Mouse (Mus musculus) ES-E14 (cell line): ENCODE data around the gene Otud3.

Experiments used
- CHD2 ChIP-seq: IDR thresholded peaks from 2 replicates; pipeline ENCODE4 v1.6.1; 2014; ENCODE audit warnings: mild to moderate bottlenecking, low read depth, low read length, inconsistent platforms
- ZNF384 ChIP-seq: IDR thresholded peaks from 2 replicates; pipeline ENCODE4 v1.6.1; 2012; ENCODE audit warnings: low read depth, low read length, inconsistent platforms

DNA sequence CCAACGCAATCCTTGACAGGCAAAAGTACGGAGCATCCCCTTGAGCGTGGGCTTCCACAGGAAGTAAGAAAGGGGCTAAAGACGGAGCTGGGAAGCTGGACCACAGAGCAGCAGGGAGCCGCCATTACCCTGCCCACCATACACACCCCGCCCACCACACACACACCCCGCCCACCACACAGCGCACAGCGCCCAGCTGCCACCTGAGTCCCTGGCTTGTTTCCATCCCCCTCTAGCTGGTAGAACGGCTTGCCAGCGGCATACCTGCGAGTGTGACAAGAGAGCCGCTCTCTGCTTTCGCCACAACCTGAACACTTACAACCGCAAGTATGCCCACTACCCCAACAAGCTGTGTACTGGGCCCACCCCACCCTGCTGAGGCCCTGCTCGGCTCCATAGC is 31.6 kb downstream of the Otud3 start:
- TF ChIP-seq ZNF384, result no peak
- no peak for TF ChIP-seq CHD2
